In the genomic region with DNA sequence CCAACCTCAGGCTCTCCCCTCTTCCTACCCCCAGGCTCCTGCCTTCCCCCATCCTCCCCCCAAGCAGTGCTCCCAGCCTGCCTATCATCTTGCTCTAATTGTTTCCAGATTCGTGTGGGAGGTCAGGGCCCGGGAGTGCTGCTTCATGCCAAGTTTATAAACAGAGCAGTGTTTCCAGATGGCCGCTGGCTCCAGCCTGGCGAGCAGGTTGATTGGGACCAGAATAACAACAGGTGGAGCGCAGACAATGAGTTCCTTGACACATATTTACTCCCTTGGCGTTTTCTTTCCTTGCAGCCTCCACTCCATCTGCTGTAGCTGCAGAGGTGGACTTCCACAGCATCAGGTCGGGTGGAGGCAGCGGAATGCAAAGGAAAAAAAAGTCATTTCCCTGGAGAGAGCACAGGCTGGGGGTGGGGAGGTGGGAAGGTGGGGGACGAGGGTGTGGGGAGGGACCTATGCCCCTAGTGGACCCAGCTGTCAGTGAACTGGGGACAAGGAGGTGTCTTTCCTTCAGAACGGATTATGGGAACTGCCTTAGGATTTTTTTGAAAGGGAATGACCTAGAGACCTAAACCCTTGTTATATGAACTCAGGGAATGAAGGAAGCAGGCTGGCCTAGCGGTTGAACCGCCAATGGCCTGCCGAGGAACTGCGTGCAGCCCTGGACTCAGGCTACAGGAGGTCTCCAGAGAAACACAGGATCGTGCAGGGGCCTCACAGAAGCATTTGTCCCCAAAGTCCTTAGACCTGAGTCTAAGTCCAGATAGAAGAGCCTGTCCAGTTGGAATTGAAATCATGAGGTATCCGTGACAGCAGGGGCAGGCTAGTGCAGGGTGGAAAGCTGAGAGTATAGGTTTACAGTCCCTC, we compare ENCODE assay signal across 8 mouse cellular contexts.
DNase-seq lines count a peak whose midpoint lies in the region; ATAC-seq and TF ChIP-seq lines count a peak whose summit lies in the region.

No protein-coding gene starts in this region.

- no peak overlapping the region for H3K9ac ChIP-seq in embryonic facial prominence, embryonic 14.5 days (ENCODE audit: low read depth, low read length)
- no peak overlapping the region for H3K9ac ChIP-seq in heart, adult 2 months (ENCODE audit: low read depth, low read length)
- no peak overlapping the region for H3K9ac ChIP-seq in midbrain, embryonic 16.5 days (ENCODE audit: low read depth, low read length)

- peak; percentile 57 for DNase-seq in adrenal gland, postnatal 10 days
- peak; percentile 97 for DNase-seq in embryonic facial prominence, embryonic 14.5 days (ENCODE audit: low spot score)
- peak; percentile 73 to 85 for DNase-seq in heart, adult 2 months
- peak; percentile 12 for DNase-seq in kidney, adult 18-20 months
- peak; percentile 39 to 75 for DNase-seq in left cerebral cortex, postnatal 25 days (ENCODE audit: low spot score in 2 of 2)
- peak; percentile 81 for DNase-seq in testis, postnatal 10 days (ENCODE audit: low spot score)
- DNase-seq in spleen, adult 12 weeks (ENCODE audit: low spot score), result no peak

- no peak for TF ChIP-seq POLR2A in heart, adult 2 months (IDR thresholded peaks at IDR 0.05; ENCODE audit: insufficient read depth, low read depth, low read length)

- WGBS in embryonic facial prominence, embryonic 14.5 days, result 3% methylated on average over 16 of the region's 16 CpGs
- 5% methylated on average over 16 of the region's 16 CpGs for WGBS in heart, adult 2 months
- WGBS in midbrain, embryonic 16.5 days, result 2% methylated on average over 16 of the region's 16 CpGs

- peak; percentile 77; the same call in 1 of the 2 replicates for TF ChIP-seq EP300 in heart, adult 2 months (IDR thresholded peaks at IDR 0.05; ENCODE audit: insufficient read depth, low read depth, low read length)

- no peaks in the 10 kb centered on the region for H3K27me3 ChIP-seq in embryonic facial prominence, embryonic 14.5 days (replicated peaks; ENCODE audit: control insufficient read depth, insufficient read depth, low read length)
- no peaks in the 10 kb centered on the region for H3K27me3 ChIP-seq in heart, adult 2 months (ENCODE audit: control insufficient read depth, insufficient read depth, low read length)
- no peaks in the 10 kb centered on the region for H3K27me3 ChIP-seq in midbrain, embryonic 16.5 days (ENCODE audit: control insufficient read depth, insufficient read depth, low read depth, low read length)

- H3K4me1 ChIP-seq in embryonic facial prominence, embryonic 14.5 days (ENCODE audit: control insufficient read depth, insufficient read depth, low read length), result peaks cover 52% of the 10 kb centered on the region
- H3K4me1 ChIP-seq in heart, adult 2 months (ENCODE audit: control insufficient read depth, insufficient read depth, low read length), result peaks cover 10% of the 10 kb centered on the region
- peaks cover 9% of the 10 kb centered on the region for H3K4me1 ChIP-seq in midbrain, embryonic 16.5 days (ENCODE audit: control insufficient read depth, insufficient read depth, low read length)

- peak overlapping the region; percentile 16 for H3K4me2 ChIP-seq in embryonic facial prominence, embryonic 14.5 days (ENCODE audit: low read depth, low read length)
- H3K4me2 ChIP-seq in midbrain, embryonic 16.5 days (ENCODE audit: low read length), result peak overlapping the region; percentile 32; the same call in 1 of the 2 replicates

- peak; percentile 48 for TF ChIP-seq CTCF in heart, adult 2 months (IDR thresholded peaks at IDR 0.05)

- peak overlapping the region; percentile 82 for H3K27ac ChIP-seq in embryonic facial prominence, embryonic 14.5 days (replicated peaks; ENCODE audit: low read depth, low read length)
- peak overlapping the region; percentile 70 for H3K27ac ChIP-seq in heart, adult 2 months
- H3K27ac ChIP-seq in midbrain, embryonic 16.5 days (ENCODE audit: low read length), result no peak overlapping the region

- H3K79me2 ChIP-seq in heart, adult 2 months (replicated peaks; ENCODE audit: control insufficient read depth, insufficient read depth, low read length), result no peaks in the 10 kb centered on the region

- peak; percentile 93 for ATAC-seq in embryonic facial prominence, embryonic 14.5 days (ENCODE audit: low read depth)
- ATAC-seq in midbrain, embryonic 16.5 days, result peak; percentile 79

- no peaks in the 10 kb centered on the region for H3K36me3 ChIP-seq in embryonic facial prominence, embryonic 14.5 days (ENCODE audit: control insufficient read depth, insufficient read depth, low read length)
- H3K36me3 ChIP-seq in heart, adult 2 months (ENCODE audit: control insufficient read depth, insufficient read depth, low read length), result no peaks in the 10 kb centered on the region
- no peaks in the 10 kb centered on the region for H3K36me3 ChIP-seq in midbrain, embryonic 16.5 days (ENCODE audit: control insufficient read depth, insufficient read depth, low read length)

- H3K9me3 ChIP-seq in embryonic facial prominence, embryonic 14.5 days (ENCODE audit: control insufficient read depth, low read length), result no peaks in the 10 kb centered on the region
- H3K9me3 ChIP-seq in midbrain, embryonic 16.5 days (replicated peaks; ENCODE audit: control insufficient read depth, low read length, poor library complexity, severe bottlenecking), result no peaks in the 10 kb centered on the region

- no peak overlapping the region for H3K4me3 ChIP-seq in embryonic facial prominence, embryonic 14.5 days (ENCODE audit: low read depth, low read length)
- peak overlapping the region; percentile 4; the same call in 1 of the 2 replicates for H3K4me3 ChIP-seq in heart, adult 2 months
- H3K4me3 ChIP-seq in midbrain, embryonic 16.5 days (ENCODE audit: low read depth, low read length), result no peak overlapping the region

- intact Hi-C loops in heart, adult 2 months (cut with DNase I), result loop anchor here (5.0 kb wide), 1 partner anchor 351 kb away; no protein-coding TSS in a partner anchor
- intact Hi-C loops in left cerebral cortex, postnatal 25 days (cut with DNase I), result no loop called here
